Comparison of ENCODE assay signal across 17 mouse cellular contexts in genomic region chr11:89229726-89230125, GRCm38 (mm10).
DNase-seq lines count a peak whose midpoint lies in the region; ATAC-seq and TF ChIP-seq lines count a peak whose summit lies in the region.
"Had no signal": no experiment of that assay in that cellular context is flagged by ENCODE, and none has a peak within 500 bp of the region (broad histone marks: within the 10 kb centered on the region; RNA-seq: fewer than 3 reads in every experiment).

No protein-coding gene starts in this region.

- H3K27ac ChIP-seq in embryonic facial prominence, embryonic 14.5 days (replicated peaks; ENCODE audit: low read depth, low read length): no peak overlapping the region
- no peak overlapping the region for H3K27ac ChIP-seq in embryonic facial prominence, embryonic 10.5 days (replicated peaks)
- 0 out of 2 replicates have a peak overlapping the region, but pooled peaks have one; percentile 8 for H3K27ac ChIP-seq in limb, embryonic 15.5 days
- H3K27ac ChIP-seq in liver, postnatal 0 days (ENCODE audit: low read depth): no peak overlapping the region
- H3K27ac ChIP-seq: forebrain, embryonic 13.5 days; hindbrain, embryonic 14.5 days; intestine, embryonic 15.5 days; limb, embryonic 12.5 days; midbrain, embryonic 10.5 days had no signal

- H3K4me2 ChIP-seq in embryonic facial prominence, embryonic 14.5 days (ENCODE audit: low read depth, low read length): no peak overlapping the region
- H3K4me2 ChIP-seq in limb, embryonic 15.5 days: no peak overlapping the region
- no peak overlapping the region for H3K4me2 ChIP-seq in liver, postnatal 0 days (ENCODE audit: low read depth, low read length)
- H3K4me2 ChIP-seq: forebrain, embryonic 13.5 days; hindbrain, embryonic 14.5 days; intestine, embryonic 15.5 days; limb, embryonic 12.5 days had no signal

- peak; percentile 82 for DNase-seq in embryonic facial prominence, embryonic 14.5 days (ENCODE audit: low spot score)
- DNase-seq in embryonic facial prominence, embryonic 10.5 days (ENCODE audit: low spot score): no peak
- peak; percentile 15 to 25 for DNase-seq in kidney, postnatal 4 days
- no peak for DNase-seq in kidney, adult 9 months
- DNase-seq in 3134 (ENCODE audit: extremely low read depth, insufficient read length, low spot score): peak; percentile 41
- no peak for DNase-seq in liver, postnatal 0 days
- DNase-seq in cerebellum, postnatal 4 days (ENCODE audit: low spot score in 2 of 2): no peak
- DNase-seq: adrenal gland, postnatal 14 days; cerebellum, adult 2 months; right cerebral cortex, postnatal 14 days; thymus, postnatal 14 days had no signal

- peak; percentile 72; the same call in 1 of the 2 replicates for ATAC-seq in embryonic facial prominence, embryonic 14.5 days (ENCODE audit: low read depth)
- no peak; the same call in 1 of the 2 replicates for ATAC-seq in limb, embryonic 15.5 days (ENCODE audit: insufficient number of reproducible peaks, low FRiP score, low TSS enrichment, low read depth)
- ATAC-seq in liver, postnatal 0 days: no peak
- ATAC-seq: forebrain, embryonic 13.5 days; intestine, embryonic 15.5 days had no signal

- no peaks in the 10 kb centered on the region for H3K4me1 ChIP-seq in embryonic facial prominence, embryonic 14.5 days (ENCODE audit: control insufficient read depth, insufficient read depth, low read length)
- H3K4me1 ChIP-seq in embryonic facial prominence, embryonic 10.5 days: no peaks in the 10 kb centered on the region
- no peaks in the 10 kb centered on the region for H3K4me1 ChIP-seq in limb, embryonic 15.5 days
- no peaks in the 10 kb centered on the region for H3K4me1 ChIP-seq in liver, postnatal 0 days (ENCODE audit: insufficient read depth)
- H3K4me1 ChIP-seq: intestine, embryonic 15.5 days; limb, embryonic 12.5 days had no signal

- WGBS in embryonic facial prominence, embryonic 14.5 days: 59% methylated on average over 5 of the region's 5 CpGs
- WGBS in embryonic facial prominence, embryonic 10.5 days: 60% methylated on average over 5 of the region's 5 CpGs
- 57% methylated on average over 5 of the region's 5 CpGs for WGBS in limb, embryonic 15.5 days
- WGBS in liver, postnatal 0 days (ENCODE audit: insufficient replicate concordance): 61% methylated on average over 5 of the region's 5 CpGs

- no peak overlapping the region for H3K4me3 ChIP-seq in embryonic facial prominence, embryonic 14.5 days (ENCODE audit: low read depth, low read length)
- H3K4me3 ChIP-seq in embryonic facial prominence, embryonic 10.5 days: no peak overlapping the region
- H3K4me3 ChIP-seq in limb, embryonic 15.5 days: no peak overlapping the region
- H3K4me3 ChIP-seq in liver, postnatal 0 days (ENCODE audit: low read depth, low read length): no peak overlapping the region
- H3K4me3 ChIP-seq: forebrain, embryonic 13.5 days; intestine, embryonic 15.5 days; limb, embryonic 12.5 days; midbrain, embryonic 10.5 days had no signal

- H3K36me3 ChIP-seq in embryonic facial prominence, embryonic 14.5 days (ENCODE audit: control insufficient read depth, insufficient read depth, low read length): no peaks in the 10 kb centered on the region
- no peaks in the 10 kb centered on the region for H3K36me3 ChIP-seq in embryonic facial prominence, embryonic 10.5 days (replicated peaks)
- H3K36me3 ChIP-seq in limb, embryonic 15.5 days: no peaks in the 10 kb centered on the region
- H3K36me3 ChIP-seq in liver, postnatal 0 days (replicated peaks; ENCODE audit: insufficient read depth, low read length): no peaks in the 10 kb centered on the region
- H3K36me3 ChIP-seq: intestine, embryonic 15.5 days; limb, embryonic 12.5 days; midbrain, embryonic 10.5 days had no signal

- TF ChIP-seq CTCF in liver, postnatal 0 days (IDR thresholded peaks at IDR 0.05; ENCODE audit: low read depth): no peak

- H3K9me3 ChIP-seq in embryonic facial prominence, embryonic 14.5 days (ENCODE audit: control insufficient read depth, low read length): no peaks in the 10 kb centered on the region
- no peaks in the 10 kb centered on the region for H3K9me3 ChIP-seq in embryonic facial prominence, embryonic 10.5 days
- H3K9me3 ChIP-seq in limb, embryonic 15.5 days: no peaks in the 10 kb centered on the region
- H3K9me3 ChIP-seq in liver, postnatal 0 days (ENCODE audit: low read length): no peaks in the 10 kb centered on the region
- H3K9me3 ChIP-seq: forebrain, embryonic 13.5 days; intestine, embryonic 15.5 days; limb, embryonic 12.5 days; midbrain, embryonic 10.5 days had no signal

- no peak overlapping the region for H3K9ac ChIP-seq in embryonic facial prominence, embryonic 14.5 days (ENCODE audit: low read depth, low read length)
- H3K9ac ChIP-seq in limb, embryonic 15.5 days: no peak overlapping the region
- H3K9ac ChIP-seq in liver, postnatal 0 days (replicated peaks): no peak overlapping the region
- H3K9ac ChIP-seq: forebrain, embryonic 13.5 days; hindbrain, embryonic 14.5 days; intestine, embryonic 15.5 days; limb, embryonic 12.5 days had no signal

- no peak for TF ChIP-seq EP300 in liver, postnatal 0 days (IDR thresholded peaks at IDR 0.05; ENCODE audit: low read depth)

- H3K27me3 ChIP-seq in embryonic facial prominence, embryonic 14.5 days (replicated peaks; ENCODE audit: control insufficient read depth, insufficient read depth, low read length): no peaks in the 10 kb centered on the region
- H3K27me3 ChIP-seq in embryonic facial prominence, embryonic 10.5 days (replicated peaks; ENCODE audit: low read depth, poor library complexity, severe bottlenecking): no peaks in the 10 kb centered on the region
- no peaks in the 10 kb centered on the region for H3K27me3 ChIP-seq in limb, embryonic 15.5 days
- H3K27me3 ChIP-seq in liver, postnatal 0 days (ENCODE audit: insufficient read depth, low read length): no peaks in the 10 kb centered on the region
- H3K27me3 ChIP-seq: forebrain, embryonic 13.5 days; intestine, embryonic 15.5 days; limb, embryonic 12.5 days had no signal

Comparison
In these comparisons a context has a peak if more than half of its experiments do, and no peak if none do; other contexts are left out.
1. DNase-seq: peak in embryonic facial prominence, embryonic 14.5 days (single experiment), kidney, postnatal 4 days (2 of 2) and 3134 (single experiment); none in embryonic facial prominence, embryonic 10.5 days (single experiment), kidney, adult 9 months (single experiment), liver, postnatal 0 days (single experiment) and cerebellum, postnatal 4 days (0 of 2).